Mouse (Mus musculus): ENCODE data around the gene Hes5.

DNA sequence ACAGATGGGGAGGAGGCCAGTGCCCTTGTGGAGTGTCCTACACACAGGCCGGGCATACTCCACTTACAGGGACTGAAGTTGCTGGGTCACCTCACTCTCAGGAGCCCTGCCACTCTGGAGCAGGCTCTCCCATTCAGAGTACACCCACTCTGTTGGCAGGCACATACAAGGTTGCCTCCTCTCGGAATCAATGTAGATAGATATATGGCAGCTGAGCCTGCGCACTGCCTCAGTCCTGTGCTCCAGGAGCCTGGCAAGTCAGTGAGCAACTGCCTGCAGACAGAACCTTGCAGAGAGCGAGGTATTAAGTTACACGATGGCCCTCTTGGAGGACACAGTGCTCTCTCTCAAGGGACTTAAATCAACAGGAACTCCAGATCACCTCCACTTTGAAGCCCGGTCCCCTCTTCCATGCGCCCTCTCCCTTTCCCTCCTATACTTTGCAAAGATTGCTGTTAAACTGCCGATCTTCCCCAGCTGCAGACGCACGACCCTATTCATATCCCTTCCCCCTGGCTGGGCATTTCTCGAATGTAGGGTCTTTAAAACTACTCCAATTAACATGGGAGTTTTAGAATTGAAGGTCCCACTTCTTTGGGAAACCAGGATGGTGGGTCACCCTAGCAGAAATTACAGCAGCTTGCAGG lies 2.6 kb downstream of the Hes5 start:
- TF ChIP-seq EP300 (IDR thresholded peaks at IDR 0.05; ENCODE audit: low read depth) (no peak), CTCF (IDR thresholded peaks at IDR 0.05; ENCODE audit: low read depth) (no peak)

Data from liver, postnatal 0 days (tissue).